Mouse (Mus musculus) MEL (cell line): ENCODE data around the gene Myzap. TPM values are rescaled to one million over a fixed set of nuclear protein-coding genes. Genes with fewer than 3 reads are reported as not detected.

ENCODE experiments used
- DNase-seq: peaks from one replicate; pipeline ENCODE4 v3.0.0; 2011; ENCODE audit warnings: low read depth, low spot score
- H3K27ac ChIP-seq: 2 replicates; pipeline ENCODE4 v1.5.1; 2012; ENCODE audit warnings: low read depth, mild to moderate bottlenecking, control low read depth, low read length, moderate library complexity; ENCODE audit not compliant: control insufficient read depth
- H3K27me3 ChIP-seq, 2 experiments: fragments of 150-350 bp in 1 of 2; sonication (generic) in 1 of 2; 2 replicates each; pipeline ENCODE4 v1.6.1; 2012; ENCODE audit warnings: low read length in 2 of 2, mild to moderate bottlenecking in 2 of 2, improper control_type of control experiment in 1 of 2, moderate library complexity in 1 of 2; ENCODE audit not compliant: insufficient read depth in 2 of 2, control insufficient read depth in 1 of 2
- H3K36me3 ChIP-seq, 2 experiments: 2 replicates each; pipeline ENCODE4 v1.6.1; 2012 to 2014; ENCODE audit warnings: low read length in 2 of 2, improper control_type of control experiment in 1 of 2, inconsistent platforms in 1 of 2, mild to moderate bottlenecking in 1 of 2; ENCODE audit not compliant: insufficient read depth in 2 of 2, control insufficient read depth in 1 of 2
- H3K4me1 ChIP-seq, 2 experiments: fragments of 150-350 bp in 1 of 2; sonication (generic) in 1 of 2; 2 replicates each; pipeline ENCODE4 v1.6.1; 2012; ENCODE audit warnings: low read length in 2 of 2, improper control_type of control experiment in 1 of 2, mild to moderate bottlenecking in 1 of 2; ENCODE audit not compliant: insufficient read depth in 2 of 2, control insufficient read depth in 1 of 2
- H3K4me3 ChIP-seq, 2 experiments: fragments of 150-350 bp in 1 of 2; sonication (generic) in 1 of 2; 2 replicates each; pipeline ENCODE4 v1.5.1; 2012; ENCODE audit warnings: low read depth in 2 of 2, low read length in 2 of 2, mild to moderate bottlenecking in 2 of 2, moderate library complexity in 2 of 2, control low read depth in 1 of 2, improper control_type of control experiment in 1 of 2; ENCODE audit not compliant: control insufficient read depth in 1 of 2, insufficient read depth in 1 of 2
- H3K79me2 ChIP-seq: 2 replicates; pipeline ENCODE4 v1.6.1; 2012; ENCODE audit warnings: mild to moderate bottlenecking, low read length, moderate library complexity; ENCODE audit not compliant: control insufficient read depth, poor library complexity, insufficient read depth
- H3K9ac ChIP-seq: 2 replicates; pipeline ENCODE4 v1.6.1; 2012; ENCODE audit warnings: low read depth, mild to moderate bottlenecking, control low read depth, low read length, moderate library complexity; ENCODE audit not compliant: control insufficient read depth, poor library complexity, severe bottlenecking
- H3K9me3 ChIP-seq: fragments of 150-350 bp; sonication (generic); replicated peaks from 2 replicates; pipeline ENCODE4 v1.6.1; 2012; ENCODE audit warnings: mild to moderate bottlenecking, low read length, improper control_type of control experiment, moderate library complexity; ENCODE audit not compliant: insufficient read depth
- CTCF ChIP-seq, 3 experiments: IDR thresholded peaks in 2 of 3; conservative IDR thresholded peaks in 1 of 3; 2 replicates each; pipeline ENCODE4 v1.5.1; 2011 to 2012; ENCODE audit warnings: low read length in 3 of 3, low read depth in 2 of 3, mild to moderate bottlenecking in 2 of 3, improper control_type of control experiment in 1 of 3, inconsistent platforms in 1 of 3, mixed read lengths in 1 of 3, moderate library complexity in 1 of 3; ENCODE audit not compliant: control insufficient read depth in 1 of 3, insufficient read depth in 1 of 3, poor library complexity in 1 of 3, severe bottlenecking in 1 of 3
- E2F4 ChIP-seq: IDR thresholded peaks from 2 replicates; pipeline ENCODE4 v1.6.1; 2011; ENCODE audit warnings: low read depth, low read length, improper control_type of control experiment, borderline replicate concordance
- ELF1 ChIP-seq: IDR thresholded peaks from 2 replicates; pipeline ENCODE4 v1.6.1; 2014; ENCODE audit warnings: low read depth, mild to moderate bottlenecking, inconsistent platforms, low read length, improper control_type of control experiment, moderate library complexity
- ETS1 ChIP-seq: IDR thresholded peaks from 2 replicates; pipeline ENCODE4 v1.6.1; 2012; ENCODE audit warnings: low read depth, mild to moderate bottlenecking, inconsistent platforms, low read length, improper control_type of control experiment, moderate library complexity
- GABPA ChIP-seq: IDR thresholded peaks from 2 replicates; pipeline ENCODE4 v1.6.1; 2012; ENCODE audit warnings: low read depth, mild to moderate bottlenecking, inconsistent platforms, low read length, improper control_type of control experiment, moderate library complexity
- GATA1 ChIP-seq: IDR thresholded peaks from 2 replicates; pipeline ENCODE4 v1.6.1; 2011; ENCODE audit warnings: low read depth, low read length, improper control_type of control experiment
- JUND ChIP-seq: IDR thresholded peaks from 2 replicates; pipeline ENCODE4 v1.6.1; 2011; ENCODE audit warnings: low read depth, mild to moderate bottlenecking, improper control_type of control experiment, low read length
- KAT2A ChIP-seq: conservative IDR thresholded peaks from 2 replicates; pipeline ENCODE4 v1.6.1; 2012; ENCODE audit warnings: low read depth, low read length, improper control_type of control experiment, inconsistent platforms
- MAZ ChIP-seq: IDR thresholded peaks from 2 replicates; pipeline ENCODE4 v1.6.1; 2012; ENCODE audit warnings: low read depth, mild to moderate bottlenecking, inconsistent platforms, low read length, improper control_type of control experiment
- MYB ChIP-seq: IDR thresholded peaks from 2 replicates; pipeline ENCODE4 v1.6.1; 2011; ENCODE audit warnings: mild to moderate bottlenecking, low read depth, low read length, improper control_type of control experiment
- POLR2AphosphoS5 ChIP-seq: IDR thresholded peaks from 2 replicates; pipeline ENCODE4 v1.6.1; 2012; ENCODE audit warnings: low read depth, borderline replicate concordance, mild to moderate bottlenecking, inconsistent platforms, low read length, moderate library complexity, mixed read lengths
- SIN3A ChIP-seq: IDR thresholded peaks from 2 replicates; pipeline ENCODE4 v1.6.1; 2012; ENCODE audit warnings: low read length, improper control_type of control experiment, inconsistent platforms
- TAL1 ChIP-seq: IDR thresholded peaks from 2 replicates; pipeline ENCODE4 v1.6.1; 2012; ENCODE audit warnings: mild to moderate bottlenecking, inconsistent platforms, low read length, moderate library complexity, mixed read lengths
- TBP ChIP-seq: IDR thresholded peaks from 2 replicates; pipeline ENCODE4 v1.8.0; 2011; ENCODE audit warnings: low read depth, low read length, improper control_type of control experiment
- UBTF ChIP-seq: IDR thresholded peaks from 2 replicates; pipeline ENCODE4 v1.6.1; 2012; ENCODE audit warnings: low read depth, mild to moderate bottlenecking, inconsistent platforms, low read length, improper control_type of control experiment, moderate library complexity, borderline replicate concordance; ENCODE audit not compliant: insufficient read depth
- USF2 ChIP-seq, 2 experiments: IDR thresholded peaks; 2 replicates each; pipeline ENCODE4 v1.6.1; 2011 to 2012; ENCODE audit warnings: improper control_type of control experiment in 2 of 2, low read length in 2 of 2, borderline replicate concordance in 1 of 2, inconsistent platforms in 1 of 2, low read depth in 1 of 2, mild to moderate bottlenecking in 1 of 2; ENCODE audit not compliant: insufficient read depth in 1 of 2
- ZKSCAN1 ChIP-seq: IDR thresholded peaks from 2 replicates; pipeline ENCODE4 v1.6.1; 2012; ENCODE audit warnings: low read depth, mild to moderate bottlenecking, inconsistent platforms, low read length, improper control_type of control experiment, moderate library complexity
- ZMIZ1 ChIP-seq: IDR thresholded peaks from 2 replicates; pipeline ENCODE4 v1.6.1; 2012; ENCODE audit warnings: low read depth, mild to moderate bottlenecking, inconsistent platforms, low read length, improper control_type of control experiment, moderate library complexity
- ZNF384 ChIP-seq: IDR thresholded peaks from 2 replicates; pipeline ENCODE4 v1.6.1; 2012; ENCODE audit warnings: low read depth, mild to moderate bottlenecking, inconsistent platforms, low read length, improper control_type of control experiment
- polyA plus RNA-seq, 2 experiments: library from polyadenylated mRNA; stranded (reverse) in 1 of 2; unstranded in 1 of 2; fragments of >175 nt in 1 of 2; fragments of >200 nt in 1 of 2; gene quantifications; 2 replicates each; pipeline versions ENCODE4 v1.2.1 to v1.2.4; 2012; ENCODE audit warnings: low replicate concordance in 2 of 2, low read depth in 1 of 2; ENCODE audit not compliant: insufficient read length in 2 of 2, insufficient read depth in 1 of 2, missing spikeins in 1 of 2
- total RNA-seq: library from RNA; depleted of rRNA; stranded (reverse); fragments of 300-350 nt; gene quantifications from 2 replicates; pipeline ENCODE4 v1.2.3, GENCODE M21; 2012

The Myzap gene
- total and polyA plus RNA-seq, 3 experiments, result 0.06 TPM; not detected in 2

- no peaks in the 10 kb centered on the region for H3K79me2 ChIP-seq
- TF ChIP-seq ELF1 (no peak), CTCF (IDR thresholded peaks at IDR 0.05 in 2 of 3, conservative IDR thresholded peaks at IDR 0.05 in 1 of 3; ENCODE audit: control insufficient read depth in 1 of 3, insufficient read depth in 1 of 3, low read depth in 2 of 3, low read length in 3 of 3, poor library complexity in 1 of 3, severe bottlenecking in 1 of 3) (no peak), GABPA (no peak), TAL1 (no peak), ZNF384 (no peak), USF2 (IDR thresholded peaks at IDR 0.05; ENCODE audit: borderline replicate concordance in 1 of 2, insufficient read depth in 1 of 2, low read depth in 1 of 2, low read length in 2 of 2) (no peak), POLR2AphosphoS5 (no peak)
- TF ChIP-seq, all 39 proteins: peak for 0
- H3K9me3 ChIP-seq, result no peaks in the 10 kb centered on the region
- peaks cover 5 to 11% of the 10 kb centered on the region in 2 experiments; a peak in 3 of 4 replicates for H3K27me3 ChIP-seq
- peaks cover 0 to 2% of the 10 kb centered on the region in 2 experiments; a peak in 1 of 4 replicates for H3K36me3 ChIP-seq
- no peaks in the 10 kb centered on the region for H3K4me1 ChIP-seq
- H3K27ac ChIP-seq, result no peak overlapping the region
- H3K9ac ChIP-seq, result no peak overlapping the region
- no peak overlapping the region for H3K4me3 ChIP-seq
- DNase-seq, result no peak
Observed at GRCm38 (mm10) chr9:71512899-71513298, 79.3 kb downstream of the Myzap start.

GRCm38 (mm10) chr9:71498391-71499182, 93.6 kb downstream of the Myzap start:
- TF ChIP-seq GATA1 (no peak), TBP (no peak), MAZ (no peak), E2F4 (no peak), ELF1 (no peak), ZKSCAN1 (no peak), ZMIZ1 (no peak), KAT2A (no peak), TAL1 (no peak), MYB (no peak), UBTF (no peak), SIN3A (no peak), ETS1 (no peak), POLR2AphosphoS5 (no peak), JUND (no peak)
- no peak overlapping the region for H3K27ac ChIP-seq
- DNase-seq, result no peak
- peaks cover 8 to 15% of the 10 kb centered on the region in 2 experiments for H3K27me3 ChIP-seq
- no peaks in the 10 kb centered on the region for H3K36me3 ChIP-seq
- no peaks in the 10 kb centered on the region for H3K79me2 ChIP-seq
- no peak overlapping the region for H3K9ac ChIP-seq
- no peak overlapping the region for H3K4me3 ChIP-seq
- no peaks in the 10 kb centered on the region for H3K9me3 ChIP-seq
- H3K4me1 ChIP-seq, result no peaks in the 10 kb centered on the region
